Mouse (Mus musculus) activated CD4-positive, CD25-positive, alpha-beta regulatory T cell, adult 9 weeks (primary cell): ENCODE measurements around the gene Lilrb4a. TPM values are rescaled to one million over a fixed set of nuclear protein-coding genes. Genes with fewer than 3 reads are reported as not detected.

Experiments used
- polyA plus RNA-seq: library from polyadenylated mRNA; unstranded; fragments of 100-300 nt; shearing (Covaris generic); gene quantifications from one replicate; pipeline ENCODE4 v1.2.1, GENCODE M21; 2017

Lilrb4a gene
- polyA plus RNA-seq: 93.0 TPM

GRCm38 (mm10) chr10:51490691-51491090, at the start of gene Lilrb4a:
Gene Lilrb4a (plus strand): TSS chr10:51490956.

GRCm38 (mm10) chr10:51480397-51480796, 10.4 kb upstream of the Lilrb4a start, which contains the start of the genes Gm49339 and Lilr4b:
Gene Gm49339 (plus strand): TSS chr10:51480612.
Gene Lilr4b (plus strand): TSS chr10:51480632.

Other genes starting within 250 kb of the Lilrb4a start
- 18.2 TPM for gene Gm49339, start 10.3 kb upstream of the Lilrb4a start, polyA plus RNA-seq
- gene Lilr4b, start 10.3 kb upstream of the Lilrb4a start, polyA plus RNA-seq: 41.9 TPM
- gene Fam162b, start 99.6 kb downstream of the Lilrb4a start, polyA plus RNA-seq: not detected
- not detected for gene Gprc6a, start 140.5 kb downstream of the Lilrb4a start, polyA plus RNA-seq
- not detected for gene Rfx6, start 186.8 kb downstream of the Lilrb4a start, polyA plus RNA-seq